Mouse (Mus musculus) forebrain, embryonic 13.5 days (tissue): ENCODE measurements at regions not wholly inside any gene's neighbourhood (a gene's known extent, or its start where the extent isn't known, plus 50 kb on each side); places are given as distances from the start of the nearest gene placed in this dataset.
A peak's percentile ranks its signal among the peaks of the same experiment; 100 is the strongest.

Experiments used
- ATAC-seq: fragments of 200-750 bp; cut with Nextera tagmentation; 2 replicates; pipeline ENCODE4 v1.8.0; 2017
- H3K27ac ChIP-seq: fragments of 300-500 bp; sonication (generic); 2 replicates; pipeline ENCODE4 v1.5.1; 2015; ENCODE audit warnings: inconsistent platforms, mild to moderate bottlenecking, moderate library complexity
- H3K27me3 ChIP-seq: fragments of 300-500 bp; sonication (generic); 2 replicates; pipeline ENCODE4 v1.6.1; 2015; ENCODE audit warnings: mild to moderate bottlenecking, inconsistent platforms
- H3K36me3 ChIP-seq: fragments of 300-500 bp; sonication (generic); 2 replicates; pipeline ENCODE4 v1.6.1; 2015; ENCODE audit warnings: mild to moderate bottlenecking, inconsistent platforms; ENCODE audit not compliant: poor library complexity, severe bottlenecking
- H3K4me1 ChIP-seq: fragments of 300-500 bp; sonication (generic); 2 replicates; pipeline ENCODE4 v1.6.1; 2015; ENCODE audit warnings: inconsistent platforms
- H3K4me2 ChIP-seq: fragments of 300-500 bp; sonication (generic); 2 replicates; pipeline ENCODE4 v1.6.1; 2015; ENCODE audit warnings: inconsistent platforms, mild to moderate bottlenecking, moderate library complexity
- H3K4me3 ChIP-seq: fragments of 300-500 bp; sonication (generic); 2 replicates; pipeline ENCODE4 v1.5.1; 2015; ENCODE audit warnings: mild to moderate bottlenecking, inconsistent platforms
- H3K9ac ChIP-seq: fragments of 300-500 bp; sonication (generic); 2 replicates; pipeline ENCODE4 v1.6.1; 2015; ENCODE audit warnings: mild to moderate bottlenecking, inconsistent platforms
- H3K9me3 ChIP-seq: fragments of 300-500 bp; sonication (generic); replicated peaks from 2 replicates; pipeline ENCODE4 v1.6.1; 2016; ENCODE audit warnings: inconsistent platforms
- WGBS: fragments of 180-500 bp; shearing (Covaris S2); methylation state at CpG from one replicate; pipeline ENCODE4 v1.1.7; 2015; 5-methylcytosine and 5-hydroxymethylcytosine counted together

GRCm38 (mm10) chr6:51326103-51326829 lies 106.2 kb upstream of the Nfe2l3 start:
- Histone ChIP-seq H3K4me1 (no peaks in the 10 kb centered on the region), H3K4me2 (no peak overlapping the region), H3K27me3 (no peaks in the 10 kb centered on the region), H3K9ac (no peak overlapping the region), H3K27ac (no peak overlapping the region), H3K9me3 (no peaks in the 10 kb centered on the region), H3K36me3 (no peaks in the 10 kb centered on the region), H3K4me3 (no peak overlapping the region)
- no peak for ATAC-seq
- 85% methylated on average over 2 of the region's 2 CpGs for WGBS

GRCm38 (mm10) chr6:51329070-51329995 lies 103.1 kb upstream of the Nfe2l3 start:
- no peaks in the 10 kb centered on the region for H3K9me3 ChIP-seq
- H3K4me2 ChIP-seq: no peak overlapping the region
- no peak overlapping the region for H3K9ac ChIP-seq
- no peak overlapping the region for H3K27ac ChIP-seq
- no peaks in the 10 kb centered on the region for H3K36me3 ChIP-seq
- no peak overlapping the region for H3K4me3 ChIP-seq
- no peak for ATAC-seq
- H3K4me1 ChIP-seq: no peaks in the 10 kb centered on the region
- no peaks in the 10 kb centered on the region for H3K27me3 ChIP-seq
- WGBS: 87% methylated on average over 13 of the region's 13 CpGs

- ATAC-seq: no peak
- 68% methylated on average over 5 of the region's 5 CpGs for WGBS
These were observed 102.3 kb upstream of the Nfe2l3 start for GRCm38 (mm10) chr6:51330069-51330706.

DNA sequence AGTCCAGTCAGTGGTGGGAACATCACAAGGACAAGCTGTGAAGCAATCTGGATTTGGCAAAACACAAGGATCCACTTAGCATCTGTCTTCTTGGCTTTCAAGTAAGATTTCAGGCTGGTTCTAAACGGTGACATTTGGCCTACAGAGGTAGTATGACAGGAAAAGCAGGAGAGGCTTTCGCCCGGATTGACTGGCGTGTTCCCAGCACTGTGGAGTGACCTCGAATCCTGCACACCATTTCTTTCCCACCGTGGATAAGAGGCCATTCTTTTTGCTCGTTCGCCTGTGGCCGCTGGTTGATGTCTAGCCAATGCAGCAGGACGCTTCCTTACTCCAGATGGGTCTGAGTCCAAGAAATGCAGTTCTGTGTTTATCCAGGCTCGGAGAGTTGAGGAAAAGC lies 99.6 kb upstream of the Nfe2l3 start:
- no peaks in the 10 kb centered on the region for H3K36me3 ChIP-seq
- no peak overlapping the region for H3K9ac ChIP-seq
- no peak overlapping the region for H3K27ac ChIP-seq
- ATAC-seq: no peak
- H3K4me3 ChIP-seq: no peak overlapping the region
- no peaks in the 10 kb centered on the region for H3K4me1 ChIP-seq
- H3K9me3 ChIP-seq: no peaks in the 10 kb centered on the region
- H3K27me3 ChIP-seq: no peaks in the 10 kb centered on the region
- WGBS: 59% methylated on average over 11 of the region's 11 CpGs
- no peak overlapping the region for H3K4me2 ChIP-seq

More at GRCm38 (mm10) chr6:51330069-51330706, 102.3 kb upstream of the Nfe2l3 start:
- Histone ChIP-seq H3K4me2 (no peak overlapping the region), H3K27me3 (no peaks in the 10 kb centered on the region), H3K4me1 (no peaks in the 10 kb centered on the region), H3K9me3 (no peaks in the 10 kb centered on the region), H3K27ac (no peak overlapping the region), H3K4me3 (no peak overlapping the region), H3K36me3 (no peaks in the 10 kb centered on the region), H3K9ac (no peak overlapping the region)

- H3K9ac ChIP-seq: no peak overlapping the region
- no peak overlapping the region for H3K27ac ChIP-seq
- no peak overlapping the region for H3K4me2 ChIP-seq
- no peak overlapping the region for H3K4me3 ChIP-seq
- 71% methylated on average over 7 of the region's 7 CpGs for WGBS
- H3K27me3 ChIP-seq: no peaks in the 10 kb centered on the region
- no peaks in the 10 kb centered on the region for H3K9me3 ChIP-seq
- no peaks in the 10 kb centered on the region for H3K4me1 ChIP-seq
- ATAC-seq: no peak
- no peaks in the 10 kb centered on the region for H3K36me3 ChIP-seq
These were observed 98.6 kb upstream of the Nfe2l3 start for GRCm38 (mm10) chr6:51333722-51334360.

- ATAC-seq: no peak
- no peaks in the 10 kb centered on the region for H3K36me3 ChIP-seq
These were observed 97.2 kb upstream of the Nfe2l3 start for GRCm38 (mm10) chr6:51335314-51335713.

DNA sequence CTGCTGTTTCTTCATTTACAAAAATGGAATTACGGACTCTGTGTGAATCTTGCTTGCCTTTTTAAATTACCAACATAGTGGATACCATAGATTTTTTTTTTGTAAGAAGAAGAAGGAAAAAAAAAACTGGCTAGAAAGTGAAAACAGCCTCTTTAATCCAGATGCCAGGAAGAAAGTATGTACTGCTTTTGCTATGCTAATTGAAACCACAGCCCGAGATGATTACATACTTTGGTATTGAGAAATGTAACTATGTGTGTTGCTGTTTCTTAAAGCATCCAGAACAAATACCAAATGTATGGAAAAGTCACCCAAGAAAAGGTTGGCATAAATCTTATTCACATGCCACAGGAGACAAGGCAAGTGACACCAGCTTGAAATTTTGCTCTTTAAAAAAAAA lies 93.2 kb upstream of the Nfe2l3 start:
- H3K9ac ChIP-seq: no peak overlapping the region
- H3K4me2 ChIP-seq: no peak overlapping the region
- 86% methylated on average over 2 of the region's 2 CpGs for WGBS
- no peaks in the 10 kb centered on the region for H3K27me3 ChIP-seq
- H3K4me3 ChIP-seq: no peak overlapping the region
- no peaks in the 10 kb centered on the region for H3K9me3 ChIP-seq
- no peaks in the 10 kb centered on the region for H3K36me3 ChIP-seq
- H3K4me1 ChIP-seq: no peaks in the 10 kb centered on the region
- ATAC-seq: no peak
- no peak overlapping the region for H3K27ac ChIP-seq

More at GRCm38 (mm10) chr6:51335314-51335713, 97.2 kb upstream of the Nfe2l3 start:
- no peak overlapping the region for H3K9ac ChIP-seq
- 82% methylated on average over 5 of the region's 5 CpGs for WGBS
- H3K4me2 ChIP-seq: no peak overlapping the region
- no peaks in the 10 kb centered on the region for H3K4me1 ChIP-seq
- H3K9me3 ChIP-seq: no peaks in the 10 kb centered on the region
- no peak overlapping the region for H3K4me3 ChIP-seq
- no peak overlapping the region for H3K27ac ChIP-seq
- no peaks in the 10 kb centered on the region for H3K27me3 ChIP-seq

DNA sequence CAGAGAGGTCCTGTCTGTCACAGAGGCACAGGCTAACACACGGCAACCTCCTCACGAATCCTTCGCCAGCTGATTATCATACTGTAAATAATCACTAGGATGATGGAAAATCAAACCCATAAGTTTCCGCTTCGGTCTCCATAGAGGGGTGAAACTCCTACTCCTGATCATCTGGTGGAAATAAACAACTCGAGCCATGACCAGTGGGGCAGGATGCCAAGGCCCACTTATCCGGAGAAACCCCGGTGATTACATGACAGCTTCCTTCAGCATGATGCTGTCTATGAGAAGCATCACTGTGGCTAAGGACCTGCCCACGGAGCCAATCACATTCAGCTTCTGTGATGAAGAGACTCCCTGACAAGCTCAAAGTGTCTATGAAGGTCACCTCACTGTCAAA lies 84.7 kb upstream of the Nfe2l3 start:
- no peaks in the 10 kb centered on the region for H3K4me1 ChIP-seq
- no peak for ATAC-seq
- WGBS: 88% methylated on average over 9 of the region's 9 CpGs

GRCm38 (mm10) chr6:51349771-51350170 lies 82.7 kb upstream of the Nfe2l3 start:
- no peaks in the 10 kb centered on the region for H3K36me3 ChIP-seq
- no peaks in the 10 kb centered on the region for H3K4me1 ChIP-seq
- no peak overlapping the region for H3K27ac ChIP-seq
- H3K4me3 ChIP-seq: no peak overlapping the region
- no peak overlapping the region for H3K9ac ChIP-seq
- ATAC-seq: no peak
- H3K27me3 ChIP-seq: no peaks in the 10 kb centered on the region
- no peaks in the 10 kb centered on the region for H3K9me3 ChIP-seq
- WGBS: 43% methylated on average over 3 of the region's 3 CpGs
- H3K4me2 ChIP-seq: no peak overlapping the region

More for the DNA sequence above, 84.7 kb upstream of the Nfe2l3 start:
- Histone ChIP-seq H3K9ac (no peak overlapping the region), H3K4me3 (no peak overlapping the region), H3K27ac (no peak overlapping the region), H3K9me3 (no peaks in the 10 kb centered on the region), H3K27me3 (no peaks in the 10 kb centered on the region), H3K36me3 (no peaks in the 10 kb centered on the region), H3K4me2 (no peak overlapping the region)

DNA sequence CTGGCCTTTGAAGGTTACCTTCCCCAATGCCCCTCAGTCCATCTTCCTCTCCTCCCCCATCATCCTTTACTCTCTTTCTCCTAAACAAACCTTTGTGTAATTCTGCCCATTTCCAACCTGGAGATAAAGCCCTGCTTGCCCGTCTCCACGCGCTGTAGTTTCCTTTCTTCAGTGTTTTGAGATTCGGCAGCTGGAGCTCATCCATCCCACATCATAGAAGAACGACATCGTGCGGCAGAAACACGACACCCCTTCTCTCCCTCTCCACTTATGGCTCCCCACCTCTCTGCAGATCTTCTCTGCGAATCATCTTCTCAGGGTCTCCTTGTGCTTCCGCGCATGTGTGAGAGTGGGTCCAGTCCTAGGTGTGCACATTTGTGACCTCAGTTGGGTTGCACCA lies 77.4 kb upstream of the Nfe2l3 start:
- Histone ChIP-seq H3K27ac (no peak overlapping the region), H3K36me3 (no peaks in the 10 kb centered on the region), H3K4me3 (no peak overlapping the region), H3K4me1 (no peaks in the 10 kb centered on the region), H3K4me2 (no peak overlapping the region), H3K9ac (no peak overlapping the region), H3K27me3 (no peaks in the 10 kb centered on the region), H3K9me3 (no peaks in the 10 kb centered on the region)
- ATAC-seq: no peak
- WGBS: 88% methylated on average over 11 of the region's 11 CpGs

- WGBS: 28% methylated on average over 12 of the region's 12 CpGs
These were observed 70.8 kb upstream of the Nfe2l3 start for GRCm38 (mm10) chr6:51361611-51362180.

More at GRCm38 (mm10) chr6:51361611-51362180, 70.8 kb upstream of the Nfe2l3 start:
- Histone ChIP-seq H3K27ac (peak overlapping the region; percentile 54; the same call in 1 of the 2 replicates), H3K9me3 (no peaks in the 10 kb centered on the region), H3K9ac (0 out of 2 replicates have a peak overlapping the region, but pooled peaks have one; percentile 21), H3K36me3 (no peaks in the 10 kb centered on the region), H3K4me3 (no peak overlapping the region), H3K27me3 (no peaks in the 10 kb centered on the region), H3K4me1 (peaks cover 18% of the 10 kb centered on the region), H3K4me2 (0 out of 2 replicates have a peak overlapping the region, but pooled peaks have one; percentile 8)
- ATAC-seq: no peak
